Mouse (Mus musculus) CH12.LX (cell line): ENCODE results near the gene Endou. TPM values are rescaled to one million over a fixed set of nuclear protein-coding genes. Genes with fewer than 3 reads are reported as not detected.

Experiments used
- DNase-seq: peaks from one replicate; pipeline ENCODE4 v3.0.0-alpha.2; 2013; ENCODE audit errors: extremely low read depth
- H3K27ac ChIP-seq: 2 replicates; pipeline ENCODE4 v1.5.1; 2012; ENCODE audit warnings: low read depth, mild to moderate bottlenecking, control low read depth, moderate library complexity; ENCODE audit not compliant: insufficient read depth
- H3K27me3 ChIP-seq: replicated peaks from 2 replicates; pipeline ENCODE3; 2012; ENCODE audit warnings: inconsistent platforms
- H3K36me3 ChIP-seq, 2 experiments: replicated peaks in 1 of 2; 2 replicates each; pipeline versions ENCODE3 to v1.6.1; 2012; ENCODE audit warnings: inconsistent platforms in 1 of 2, low read length in 1 of 2, mild to moderate bottlenecking in 1 of 2, mixed read lengths in 1 of 2, moderate library complexity in 1 of 2; ENCODE audit not compliant: control insufficient read depth in 1 of 2, insufficient read depth in 1 of 2
- H3K4me1 ChIP-seq, 2 experiments: 2 replicates each; pipeline ENCODE4 v1.6.1; 2012; ENCODE audit warnings: inconsistent platforms in 1 of 2, moderate library complexity in 1 of 2; ENCODE audit not compliant: insufficient read depth in 2 of 2, control insufficient read depth in 1 of 2
- H3K4me2 ChIP-seq: 2 replicates; pipeline ENCODE4 v1.6.1; 2012; ENCODE audit warnings: low read depth, mild to moderate bottlenecking, control low read depth; ENCODE audit not compliant: poor library complexity, insufficient read depth, severe bottlenecking
- H3K4me3 ChIP-seq, 3 experiments: fragments of 150-350 bp in 1 of 3; sonication (generic) in 1 of 3; replicated peaks in 1 of 3; 2 replicates each; pipeline versions ENCODE3 to v1.5.1; 2011 to 2012; ENCODE audit warnings: low read depth in 2 of 3, low read length in 2 of 3, mild to moderate bottlenecking in 2 of 3, moderate library complexity in 2 of 3, control low read depth in 1 of 3, improper control_type of control experiment in 1 of 3, inconsistent platforms in 1 of 3, mixed read lengths in 1 of 3; ENCODE audit not compliant: poor library complexity in 1 of 3
- H3K79me2 ChIP-seq: replicated peaks from 2 replicates; pipeline ENCODE4 v1.6.1; 2012; ENCODE audit warnings: mild to moderate bottlenecking, moderate library complexity; ENCODE audit not compliant: control insufficient read depth, poor library complexity, insufficient read depth, severe bottlenecking; ENCODE audit errors: extremely low read depth
- H3K9ac ChIP-seq: 2 replicates; pipeline ENCODE4 v1.6.1; 2012; ENCODE audit warnings: low read depth, mild to moderate bottlenecking, control low read depth, moderate library complexity; ENCODE audit not compliant: insufficient read depth
- H3K9me3 ChIP-seq: replicated peaks from 2 replicates; pipeline ENCODE3; 2012; ENCODE audit warnings: low read length, inconsistent platforms, mixed read lengths
- BHLHE40 ChIP-seq: IDR thresholded peaks from 2 replicates; pipeline ENCODE4 v1.6.1; 2011; ENCODE audit warnings: mild to moderate bottlenecking, low read depth, low read length, improper control_type of control experiment
- CHD2 ChIP-seq: IDR thresholded peaks from 2 replicates; pipeline ENCODE4 v1.6.1; 2011; ENCODE audit warnings: low read length, improper control_type of control experiment
- E2F4 ChIP-seq: IDR thresholded peaks from 2 replicates; pipeline ENCODE4 v1.6.1; 2011; ENCODE audit warnings: low read depth, low read length, improper control_type of control experiment; ENCODE audit not compliant: insufficient replicate concordance
- ETS1 ChIP-seq: conservative IDR thresholded peaks from 2 replicates; pipeline ENCODE4 v1.6.1; 2012; ENCODE audit warnings: low read depth, mild to moderate bottlenecking, inconsistent platforms, low read length, improper control_type of control experiment, moderate library complexity
- HCFC1 ChIP-seq: IDR thresholded peaks from 2 replicates; pipeline ENCODE4 v1.6.1; 2012; ENCODE audit warnings: low read depth, mild to moderate bottlenecking, inconsistent platforms, low read length, improper control_type of control experiment
- IRF4 ChIP-seq: IDR thresholded peaks from 2 replicates; pipeline ENCODE4 v1.6.1; 2014; ENCODE audit warnings: low read depth, mild to moderate bottlenecking, inconsistent platforms, low read length, improper control_type of control experiment
- JUN ChIP-seq: IDR thresholded peaks from 2 replicates; pipeline ENCODE4 v1.6.1; 2011; ENCODE audit warnings: low read depth, mild to moderate bottlenecking, low read length, improper control_type of control experiment, moderate library complexity; ENCODE audit not compliant: insufficient read depth
- JUND ChIP-seq: conservative IDR thresholded peaks from 2 replicates; pipeline ENCODE4 v1.6.1; 2011; ENCODE audit warnings: low read depth, low read length, improper control_type of control experiment
- MAFK ChIP-seq: IDR thresholded peaks from 2 replicates; pipeline ENCODE4 v1.6.1; 2011; ENCODE audit warnings: low read length, improper control_type of control experiment; ENCODE audit not compliant: insufficient replicate concordance
- MAX ChIP-seq: IDR thresholded peaks from 2 replicates; pipeline ENCODE4 v1.6.1; 2011; ENCODE audit warnings: low read length, improper control_type of control experiment
- MAZ ChIP-seq: IDR thresholded peaks from 2 replicates; pipeline ENCODE4 v1.6.1; 2012; ENCODE audit warnings: low read depth, mild to moderate bottlenecking, inconsistent platforms, low read length, improper control_type of control experiment, moderate library complexity
- MXI1 ChIP-seq: IDR thresholded peaks from 2 replicates; pipeline ENCODE4 v1.6.1; 2011; ENCODE audit warnings: mild to moderate bottlenecking, low read depth, low read length, improper control_type of control experiment
- MYC ChIP-seq: IDR thresholded peaks from 2 replicates; pipeline ENCODE4 v1.6.1; 2011; ENCODE audit warnings: low read depth, mild to moderate bottlenecking, improper control_type of control experiment, low read length
- NELFE ChIP-seq: IDR thresholded peaks from 2 replicates; pipeline ENCODE4 v1.6.1; 2011; ENCODE audit warnings: low read depth, low read length, improper control_type of control experiment
- PAX5 ChIP-seq: IDR thresholded peaks from 2 replicates; pipeline ENCODE4 v1.6.1; 2012; ENCODE audit warnings: low read length, inconsistent platforms, mixed read lengths
- POLR2A ChIP-seq: IDR thresholded peaks from 2 replicates; pipeline ENCODE4 v1.6.1; 2011; ENCODE audit warnings: low read depth, mild to moderate bottlenecking, improper control_type of control experiment, low read length
- POLR2AphosphoS2 ChIP-seq: IDR thresholded peaks from 2 replicates; pipeline ENCODE4 v1.6.1; 2011; ENCODE audit warnings: low read depth, low read length, improper control_type of control experiment
- RAD21 ChIP-seq: IDR thresholded peaks from 2 replicates; pipeline ENCODE4 v1.6.1; 2011; ENCODE audit warnings: low read depth, mild to moderate bottlenecking, low read length, improper control_type of control experiment, moderate library complexity
- SIN3A ChIP-seq: IDR thresholded peaks from 2 replicates; pipeline ENCODE4 v1.6.1; 2012; ENCODE audit warnings: low read length, improper control_type of control experiment, inconsistent platforms
- SMC3 ChIP-seq: IDR thresholded peaks from 2 replicates; pipeline ENCODE4 v1.6.1; 2011; ENCODE audit warnings: low read depth, low read length, improper control_type of control experiment
- TCF12 ChIP-seq: IDR thresholded peaks from 2 replicates; pipeline ENCODE4 v1.6.1; 2014; ENCODE audit warnings: low read depth, mild to moderate bottlenecking, inconsistent platforms, low read length, improper control_type of control experiment
- USF1 ChIP-seq: IDR thresholded peaks from 2 replicates; pipeline ENCODE4 v1.6.1; 2014; ENCODE audit warnings: low read depth, mild to moderate bottlenecking, inconsistent platforms, low read length, improper control_type of control experiment
- ZC3H11A ChIP-seq: IDR thresholded peaks from 2 replicates; pipeline ENCODE4 v1.6.1; 2012; ENCODE audit warnings: low read depth, mild to moderate bottlenecking, inconsistent platforms, low read length, improper control_type of control experiment
- ZKSCAN1 ChIP-seq: IDR thresholded peaks from 2 replicates; pipeline ENCODE4 v1.6.1; 2012; ENCODE audit warnings: low read depth, inconsistent platforms, low read length, improper control_type of control experiment, borderline replicate concordance
- ZNF384 ChIP-seq: IDR thresholded peaks from 2 replicates; pipeline ENCODE4 v1.6.1; 2012; ENCODE audit warnings: low read depth, low read length, improper control_type of control experiment, inconsistent platforms
- dilution Hi-C: fragments of 300-500 bp; cut with MboI; formaldehyde crosslinking; loops from 2 replicates; pipeline ENCODE4 v1.14.3; 2020; ENCODE audit warnings: low sequenced_read_pairs; ENCODE audit not compliant: extremely low pct_unique_long_range_greater_than_20kb, extremely low pct_ligation_motif_present
- in situ Hi-C: fragments of 300-500 bp; cut with MboI; formaldehyde crosslinking; loops from 3 replicates; pipeline ENCODE4 v1.14.3; 2019; ENCODE audit warnings: low sequenced_read_pairs, low pct_ligation_motif_present, low pct_unique_long_range_greater_than_20kb, mixed read lengths
- polyA plus RNA-seq: library from polyadenylated mRNA; unstranded; fragments of >175 nt; gene quantifications from 2 replicates; pipeline ENCODE4 v1.2.1, GENCODE M21; 2012; ENCODE audit warnings: low read depth; ENCODE audit not compliant: insufficient read length
- total RNA-seq, 2 experiments: library from RNA; depleted of rRNA; stranded (reverse); fragments of 300-350 nt in 1 of 2; fragments of >200 nt in 1 of 2; gene quantifications; 2 replicates each; pipeline ENCODE4 v1.2.3; 2012 to 2014

Endou gene
- total and polyA plus RNA-seq, 3 experiments = 49.5 to 66.9 (median 64.0) TPM

GRCm38 (mm10) chr15:97773108-97773507 is 42.0 kb upstream of the Endou start:
- no peak for TF ChIP-seq MAZ
- no peak for TF ChIP-seq JUND
- no peak for TF ChIP-seq PAX5
- TF ChIP-seq POLR2A = no peak
- no peak for TF ChIP-seq ZNF384
- no peak for TF ChIP-seq JUN
- no peak for TF ChIP-seq ZC3H11A
- no peak for TF ChIP-seq MAFK
- TF ChIP-seq TCF12 = no peak
- no peak for TF ChIP-seq RAD21
- TF ChIP-seq CHD2 = no peak
- TF ChIP-seq BHLHE40 = no peak
- TF ChIP-seq NELFE = no peak
- TF ChIP-seq HCFC1 = no peak
- no peak for DNase-seq
- H3K4me1 ChIP-seq = peaks cover 11 to 39% of the 10 kb centered on the region in 2 experiments
- H3K36me3 ChIP-seq = no peaks in the 10 kb centered on the region
- in situ Hi-C loops (no loop called here), dilution Hi-C loops (no loop called here)
- no peaks in the 10 kb centered on the region for H3K9me3 ChIP-seq
- no peak overlapping the region for H3K9ac ChIP-seq
- H3K79me2 ChIP-seq = no peaks in the 10 kb centered on the region
- H3K27me3 ChIP-seq = peaks cover 7% of the 10 kb centered on the region
- no peak overlapping the region for H3K27ac ChIP-seq
- H3K4me2 ChIP-seq = no peak overlapping the region
- H3K4me3 ChIP-seq = no peak overlapping the region

GRCm38 (mm10) chr15:97770280-97770679 is 39.1 kb upstream of the Endou start:
- dilution Hi-C loops (no loop called here), in situ Hi-C loops (no loop called here)
- Histone ChIP-seq H3K27me3 (peaks cover 10% of the 10 kb centered on the region), H3K9me3 (no peaks in the 10 kb centered on the region), H3K79me2 (no peaks in the 10 kb centered on the region), H3K4me3 (no peak overlapping the region), H3K4me1 (peaks cover 13 to 45% of the 10 kb centered on the region in 2 experiments), H3K4me2 (no peak overlapping the region), H3K36me3 (no peaks in the 10 kb centered on the region)
- TF ChIP-seq JUND (no peak), MYC (no peak), MAZ (no peak), HCFC1 (no peak), MAX (no peak), POLR2AphosphoS2 (no peak), USF1 (no peak), BHLHE40 (no peak), SMC3 (no peak), SIN3A (no peak), ETS1 (no peak), ZKSCAN1 (no peak), IRF4 (no peak), RAD21 (no peak), MXI1 (no peak), E2F4 (no peak), ZC3H11A (no peak), CHD2 (no peak)
- TF ChIP-seq, all 38 proteins: peak for 0
- no peak for DNase-seq
- H3K9ac ChIP-seq = no peak overlapping the region
- H3K27ac ChIP-seq = no peak overlapping the region
